Mouse (Mus musculus): ENCODE measurements around the gene Atpaf2. TPM values are rescaled to one million over a fixed set of nuclear protein-coding genes. Genes with fewer than 3 reads are reported as not detected.

The Atpaf2 gene
- polyA plus RNA-seq, 1 experiment from 2014 or later: 39.9 TPM

GRCm38 (mm10) chr11:60384762-60385421 is 33.4 kb downstream of the Atpaf2 start:
- 4% methylated on average over 16 of the region's 16 CpGs for WGBS
- Histone ChIP-seq H3K4me3 (ENCODE audit: low read depth, low read length) (peak overlapping the region; percentile 12; the same call in 1 of the 2 replicates), H3K27me3 (ENCODE audit: control insufficient read depth, insufficient read depth, low read length) (no peaks in the 10 kb centered on the region), H3K27ac (ENCODE audit: low read depth, low read length) (peak overlapping the region; percentile 32), H3K9ac (ENCODE audit: low read length) (peak overlapping the region; percentile 51), H3K36me3 (ENCODE audit: control insufficient read depth, insufficient read depth, low read length) (no peaks in the 10 kb centered on the region), H3K4me2 (peak overlapping the region; percentile 40), H3K4me1 (ENCODE audit: control insufficient read depth, insufficient read depth, low read length) (peaks cover 3% of the 10 kb centered on the region; the same call in 1 of the 2 replicates), H3K9me3 (ENCODE audit: control insufficient read depth, low read length) (no peaks in the 10 kb centered on the region)
- ATAC-seq (ENCODE audit: low FRiP score) (peak; percentile 65), DNase-seq (ENCODE audit: low spot score, missing footprints) (peak; percentile 91)

GRCm38 (mm10) chr11:60383518-60383917 is 34.7 kb downstream of the Atpaf2 start:
- 83% methylated on average over 6 of the region's 6 CpGs for WGBS
- DNase-seq (ENCODE audit: low spot score, missing footprints): no peak
- H3K4me3 ChIP-seq (ENCODE audit: low read depth, low read length): no peak overlapping the region
- no peak overlapping the region for H3K4me2 ChIP-seq
- H3K27me3 ChIP-seq (ENCODE audit: control insufficient read depth, insufficient read depth, low read length): no peaks in the 10 kb centered on the region
- H3K36me3 ChIP-seq (ENCODE audit: control insufficient read depth, insufficient read depth, low read length): no peaks in the 10 kb centered on the region
- no peak overlapping the region for H3K9ac ChIP-seq (ENCODE audit: low read length)
- H3K27ac ChIP-seq (ENCODE audit: low read depth, low read length): no peak overlapping the region
- H3K4me1 ChIP-seq (ENCODE audit: control insufficient read depth, insufficient read depth, low read length): peaks cover 3% of the 10 kb centered on the region; the same call in 1 of the 2 replicates
- no peak for ATAC-seq (ENCODE audit: low FRiP score)
- H3K9me3 ChIP-seq (ENCODE audit: control insufficient read depth, low read length): no peaks in the 10 kb centered on the region

DNA sequence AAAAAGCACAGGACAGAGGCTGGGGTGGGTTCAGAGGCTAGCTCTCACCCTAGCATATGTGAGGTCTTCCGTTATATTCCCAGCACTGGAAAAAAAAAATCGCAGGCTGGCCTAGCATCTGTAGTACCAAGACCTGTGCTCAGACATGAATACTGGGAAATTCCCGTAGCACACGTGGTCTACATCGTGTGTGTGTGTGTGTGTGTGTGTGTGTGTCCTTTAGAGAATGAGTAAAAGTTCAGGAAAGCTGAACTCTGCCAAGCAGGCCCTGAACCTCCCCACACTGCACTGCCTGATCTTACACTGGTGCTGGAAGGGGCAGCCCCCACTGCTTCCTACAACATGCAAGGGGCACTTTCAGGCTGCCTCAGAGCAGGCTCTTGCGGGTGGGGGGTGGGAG is 43.8 kb downstream of the Atpaf2 start:
- no peak overlapping the region for H3K27ac ChIP-seq (ENCODE audit: low read depth, low read length)
- no peak overlapping the region for H3K4me3 ChIP-seq (ENCODE audit: low read depth, low read length)
- 88% methylated on average over 6 of the region's 6 CpGs for WGBS
- H3K4me1 ChIP-seq (ENCODE audit: control insufficient read depth, insufficient read depth, low read length): no peaks in the 10 kb centered on the region
- ATAC-seq (ENCODE audit: low FRiP score) (no peak), DNase-seq (ENCODE audit: low spot score, missing footprints) (no peak)
- no peak overlapping the region for H3K4me2 ChIP-seq
- no peaks in the 10 kb centered on the region for H3K27me3 ChIP-seq (ENCODE audit: control insufficient read depth, insufficient read depth, low read length)
- no peak overlapping the region for H3K9ac ChIP-seq (ENCODE audit: low read length)
- no peaks in the 10 kb centered on the region for H3K9me3 ChIP-seq (ENCODE audit: control insufficient read depth, low read length)
- no peaks in the 10 kb centered on the region for H3K36me3 ChIP-seq (ENCODE audit: control insufficient read depth, insufficient read depth, low read length)

GRCm38 (mm10) chr11:60370431-60370830 is 47.8 kb downstream of the Atpaf2 start:
- Histone ChIP-seq H3K27me3 (ENCODE audit: control insufficient read depth, insufficient read depth, low read length) (no peaks in the 10 kb centered on the region), H3K4me3 (ENCODE audit: low read depth, low read length) (no peak overlapping the region), H3K27ac (ENCODE audit: low read depth, low read length) (no peak overlapping the region), H3K36me3 (ENCODE audit: control insufficient read depth, insufficient read depth, low read length) (no peaks in the 10 kb centered on the region; the same call in 1 of the 2 replicates), H3K4me1 (ENCODE audit: control insufficient read depth, insufficient read depth, low read length) (no peaks in the 10 kb centered on the region), H3K9ac (ENCODE audit: low read length) (no peak overlapping the region), H3K4me2 (no peak overlapping the region), H3K9me3 (ENCODE audit: control insufficient read depth, low read length) (no peaks in the 10 kb centered on the region)
- 88% methylated on average over 13 of the region's 13 CpGs for WGBS
- no peak for DNase-seq (ENCODE audit: low spot score, missing footprints)
- no peak for ATAC-seq (ENCODE audit: low FRiP score)

GRCm38 (mm10) chr11:60369448-60369847 is 48.8 kb downstream of the Atpaf2 start:
- ATAC-seq (ENCODE audit: low FRiP score): no peak
- Histone ChIP-seq H3K4me3 (ENCODE audit: low read depth, low read length) (no peak overlapping the region), H3K9me3 (ENCODE audit: control insufficient read depth, low read length) (no peaks in the 10 kb centered on the region), H3K4me1 (ENCODE audit: control insufficient read depth, insufficient read depth, low read length) (no peaks in the 10 kb centered on the region), H3K36me3 (ENCODE audit: control insufficient read depth, insufficient read depth, low read length) (no peaks in the 10 kb centered on the region; the same call in 1 of the 2 replicates), H3K4me2 (no peak overlapping the region), H3K9ac (ENCODE audit: low read length) (no peak overlapping the region), H3K27ac (ENCODE audit: low read depth, low read length) (no peak overlapping the region), H3K27me3 (ENCODE audit: control insufficient read depth, insufficient read depth, low read length) (no peaks in the 10 kb centered on the region)
- DNase-seq (ENCODE audit: low spot score, missing footprints): no peak
- WGBS: 71% methylated on average over 4 of the region's 4 CpGs

DNA sequence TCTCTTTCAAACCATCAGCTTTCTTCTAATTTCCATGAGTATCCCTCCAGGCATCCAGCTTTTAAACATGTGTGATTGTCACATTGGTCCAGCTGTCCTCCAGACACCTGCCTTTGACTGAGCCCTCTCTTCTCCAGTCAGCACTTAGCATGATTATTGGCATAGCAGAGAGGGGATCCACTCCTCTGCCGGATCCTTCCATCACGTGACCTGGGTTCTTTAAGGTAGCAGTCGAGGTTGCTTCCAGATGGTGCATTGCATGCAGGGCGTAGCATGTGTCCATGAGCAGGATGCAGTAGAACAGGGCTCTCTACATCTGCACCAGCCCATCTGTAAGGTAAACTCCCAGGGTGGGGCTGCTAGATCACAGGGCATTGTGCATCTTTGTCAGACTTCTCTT is 49.3 kb downstream of the Atpaf2 start:
- Histone ChIP-seq H3K27ac (ENCODE audit: low read depth, low read length) (no peak overlapping the region), H3K36me3 (ENCODE audit: control insufficient read depth, insufficient read depth, low read length) (no peaks in the 10 kb centered on the region; the same call in 1 of the 2 replicates), H3K4me2 (no peak overlapping the region), H3K4me3 (ENCODE audit: low read depth, low read length) (no peak overlapping the region), H3K4me1 (ENCODE audit: control insufficient read depth, insufficient read depth, low read length) (no peaks in the 10 kb centered on the region), H3K9ac (ENCODE audit: low read length) (no peak overlapping the region), H3K27me3 (ENCODE audit: control insufficient read depth, insufficient read depth, low read length) (no peaks in the 10 kb centered on the region), H3K9me3 (ENCODE audit: control insufficient read depth, low read length) (no peaks in the 10 kb centered on the region)
- DNase-seq (ENCODE audit: low spot score, missing footprints) (no peak), ATAC-seq (ENCODE audit: low FRiP score) (no peak)
- WGBS: 81% methylated on average over 4 of the region's 4 CpGs

- no peak overlapping the region for H3K4me2 ChIP-seq
- H3K4me1 ChIP-seq (ENCODE audit: control insufficient read depth, insufficient read depth, low read length): no peaks in the 10 kb centered on the region
- H3K27me3 ChIP-seq (ENCODE audit: control insufficient read depth, insufficient read depth, low read length): no peaks in the 10 kb centered on the region
- ATAC-seq (ENCODE audit: low FRiP score) (no peak), DNase-seq (ENCODE audit: low spot score, missing footprints) (no peak)
- no peaks in the 10 kb centered on the region for H3K9me3 ChIP-seq (ENCODE audit: control insufficient read depth, low read length)
- 78% methylated on average over 3 of the region's 3 CpGs for WGBS
- no peak overlapping the region for H3K9ac ChIP-seq (ENCODE audit: low read length)
- H3K4me3 ChIP-seq (ENCODE audit: low read depth, low read length): no peak overlapping the region
- no peak overlapping the region for H3K27ac ChIP-seq (ENCODE audit: low read depth, low read length)
- H3K36me3 ChIP-seq (ENCODE audit: control insufficient read depth, insufficient read depth, low read length): no peaks in the 10 kb centered on the region; the same call in 1 of the 2 replicates
Measured at GRCm38 (mm10) chr11:60367256-60367655, 51.0 kb downstream of the Atpaf2 start.

DNA sequence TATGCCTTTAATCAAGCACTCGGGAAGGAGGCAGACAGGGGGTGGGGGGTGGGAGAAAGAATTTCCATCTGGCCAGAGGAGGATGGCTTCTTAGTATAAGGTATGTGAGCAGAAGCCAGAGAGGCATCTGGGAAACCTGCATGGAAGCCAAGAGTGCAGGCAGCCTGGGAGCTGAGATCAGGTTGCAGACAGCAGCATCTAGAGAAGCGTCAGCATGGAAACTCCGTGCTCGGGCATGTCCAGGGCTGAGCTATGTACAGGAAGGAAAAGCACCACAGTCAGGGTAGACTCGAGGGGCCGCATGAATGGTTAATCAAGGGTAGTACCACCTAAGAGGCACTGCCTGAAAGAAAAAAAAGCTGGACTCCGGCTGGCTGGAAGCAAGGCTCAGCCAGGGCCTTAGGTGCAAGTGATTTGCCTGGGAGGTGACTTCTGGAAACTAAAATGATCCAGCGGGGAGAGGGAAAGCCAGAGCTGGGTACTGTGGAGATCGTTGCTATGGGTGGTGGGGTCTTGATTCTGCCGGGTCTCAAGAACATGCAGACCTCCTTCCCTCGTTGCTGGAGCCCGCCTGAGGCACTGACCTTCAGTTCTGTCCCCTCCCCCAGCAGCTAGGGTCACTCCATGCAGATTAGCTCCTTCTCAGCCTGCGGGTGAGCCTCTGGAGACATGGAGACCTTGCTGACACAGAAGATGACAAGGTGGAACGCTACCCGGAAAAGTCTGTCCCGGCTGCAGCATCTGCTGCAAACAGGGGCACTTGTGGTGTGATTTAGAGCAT is 51.8 kb downstream of the Atpaf2 start:
- H3K27me3 ChIP-seq (ENCODE audit: control insufficient read depth, insufficient read depth, low read length): no peaks in the 10 kb centered on the region
- WGBS: 47% methylated on average over 16 of the region's 16 CpGs
- H3K4me3 ChIP-seq (ENCODE audit: low read depth, low read length): no peak overlapping the region
- no peaks in the 10 kb centered on the region; the same call in 1 of the 2 replicates for H3K36me3 ChIP-seq (ENCODE audit: control insufficient read depth, insufficient read depth, low read length)
- H3K4me1 ChIP-seq (ENCODE audit: control insufficient read depth, insufficient read depth, low read length): no peaks in the 10 kb centered on the region
- no peak overlapping the region for H3K9ac ChIP-seq (ENCODE audit: low read length)
- ATAC-seq (ENCODE audit: low FRiP score): no peak
- no peak overlapping the region for H3K4me2 ChIP-seq
- no peaks in the 10 kb centered on the region for H3K9me3 ChIP-seq (ENCODE audit: control insufficient read depth, low read length)
- DNase-seq (ENCODE audit: low spot score, missing footprints): no peak
- no peak overlapping the region for H3K27ac ChIP-seq (ENCODE audit: low read depth, low read length)

DNA sequence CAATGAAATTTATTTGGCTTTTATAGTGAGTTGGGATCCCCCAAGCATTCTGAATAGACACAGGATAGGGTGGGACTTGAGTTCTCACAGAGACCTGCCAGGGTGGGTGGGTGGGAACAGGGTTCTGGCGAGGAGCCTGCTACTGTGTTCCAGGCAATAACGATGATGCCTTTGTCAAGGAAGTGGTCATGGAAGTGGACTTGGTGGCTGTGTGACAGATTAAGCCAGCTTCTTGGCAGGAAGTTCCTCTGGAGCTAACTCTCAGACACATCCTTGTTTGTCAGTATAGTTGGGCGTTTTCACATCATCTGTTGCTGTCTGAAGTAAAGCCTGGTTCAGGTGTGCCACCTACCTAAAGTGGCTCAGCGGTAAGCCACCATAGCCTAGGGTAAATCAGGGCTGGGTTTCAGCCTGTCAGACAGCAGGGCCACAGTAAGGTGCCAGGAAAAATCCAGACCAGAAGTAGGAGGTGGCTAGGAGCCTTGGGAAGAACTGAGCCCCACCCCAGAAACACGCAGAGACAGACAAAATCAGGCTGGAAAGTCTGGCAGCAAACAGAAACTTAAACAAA is 57.5 kb downstream of the Atpaf2 start:
- ATAC-seq (ENCODE audit: low FRiP score) (no peak), DNase-seq (ENCODE audit: low spot score, missing footprints) (no peak)
- 74% methylated on average over 5 of the region's 5 CpGs for WGBS
- Histone ChIP-seq H3K36me3 (ENCODE audit: control insufficient read depth, insufficient read depth, low read length) (no peaks in the 10 kb centered on the region), H3K9ac (ENCODE audit: low read length) (no peak overlapping the region), H3K9me3 (ENCODE audit: control insufficient read depth, low read length) (no peaks in the 10 kb centered on the region), H3K4me2 (no peak overlapping the region), H3K4me1 (ENCODE audit: control insufficient read depth, insufficient read depth, low read length) (no peaks in the 10 kb centered on the region), H3K27ac (ENCODE audit: low read depth, low read length) (no peak overlapping the region), H3K27me3 (ENCODE audit: control insufficient read depth, insufficient read depth, low read length) (no peaks in the 10 kb centered on the region), H3K4me3 (ENCODE audit: low read depth, low read length) (no peak overlapping the region)
